Mouse (Mus musculus) adrenal gland, postnatal 14 days (tissue): ENCODE results near the gene Gm28041. TPM values are rescaled to one million over a fixed set of nuclear protein-coding genes. Genes with fewer than 3 reads are reported as not detected.
A peak's percentile ranks its signal among the peaks of the same experiment; 100 is the strongest.
"Not testable (repeated sequence)": the region's sequence is repeated elsewhere in the genome, so short reads cannot be mapped to it uniquely, and the experiment has no call there.

ENCODE experiments used
- DNase-seq: peaks from one replicate; pipeline ENCODE4 v3.0.0; 2021; ENCODE audit warnings: mixed read lengths
- long read RNA-seq, 2 experiments: library from polyadenylated mRNA; stranded (forward); transcript quantifications; one replicate each; pipeline ENCODE4 v2.0.0; 2021
- total RNA-seq: library from RNA; stranded (reverse); gene quantifications from 2 replicates; pipeline ENCODE4 v1.2.3, GENCODE M21; 2021

The Gm28041 gene
- 1.2 TPM in 1 of 2 replicates, not detected in the other for total RNA-seq
- long read RNA-seq, experiment 1 = 0 reads
- long read RNA-seq, experiment 2 = 0 reads

GRCm38 (mm10) chr13:67375050-67375911 lies at the start of gene Gm28041, which contains the start of gene Zfp456:
Gene Gm28041 (minus strand): TSS chr13:67375733.
Gene Zfp456 (minus strand): TSS chr13:67375810.
- DNase-seq = peak; percentile 72

- not testable (repeated sequence) for DNase-seq
Measured at GRCm38 (mm10) chr13:67422532-67422931, 47.0 kb upstream of the Gm28041 start.

- peak; percentile 29 for DNase-seq
Measured at GRCm38 (mm10) chr13:67421207-67421857, 45.8 kb upstream of the Gm28041 start, which contains the start of gene Zfp459. Gene Zfp459 (minus strand): TSS chr13:67421418.

DNA sequence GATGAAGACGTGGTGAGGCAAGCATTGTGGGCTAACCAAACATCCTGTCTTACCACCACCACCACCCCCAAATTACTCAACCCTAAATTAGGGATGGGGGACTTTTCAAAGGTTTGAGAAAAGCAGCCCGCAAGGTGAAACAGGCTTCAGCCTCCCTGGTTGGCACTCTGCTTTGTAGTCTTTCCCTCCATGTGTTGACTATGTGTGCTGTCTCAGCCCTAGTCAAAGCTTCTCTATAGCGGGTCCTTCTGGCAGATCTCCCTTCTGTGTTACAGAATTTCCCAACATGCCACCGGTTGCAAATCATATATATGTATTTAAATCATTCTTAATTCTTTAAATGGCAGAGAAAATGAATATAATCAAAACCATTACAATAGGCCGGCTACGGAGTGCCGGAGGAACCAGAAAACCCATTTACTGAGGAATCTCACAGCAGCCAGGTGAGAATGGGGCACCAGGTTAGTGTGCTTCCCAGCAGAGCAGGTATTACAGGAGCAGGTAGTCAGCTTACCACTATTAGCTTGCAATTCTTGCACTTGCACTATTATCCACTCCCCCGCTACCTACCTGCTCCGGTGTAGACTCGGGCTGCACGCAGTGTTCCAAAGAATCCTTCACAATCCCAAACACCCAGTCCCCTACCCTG lies 45.1 kb upstream of the Gm28041 start:
- no peak for DNase-seq

- DNase-seq = no peak
Measured at GRCm38 (mm10) chr13:67416811-67417210, 41.3 kb upstream of the Gm28041 start.

- DNase-seq = no peak
Measured at GRCm38 (mm10) chr13:67415759-67416158, 40.2 kb upstream of the Gm28041 start.

GRCm38 (mm10) chr13:67413634-67414033 lies 38.1 kb upstream of the Gm28041 start:
- not testable (repeated sequence) for DNase-seq

DNA sequence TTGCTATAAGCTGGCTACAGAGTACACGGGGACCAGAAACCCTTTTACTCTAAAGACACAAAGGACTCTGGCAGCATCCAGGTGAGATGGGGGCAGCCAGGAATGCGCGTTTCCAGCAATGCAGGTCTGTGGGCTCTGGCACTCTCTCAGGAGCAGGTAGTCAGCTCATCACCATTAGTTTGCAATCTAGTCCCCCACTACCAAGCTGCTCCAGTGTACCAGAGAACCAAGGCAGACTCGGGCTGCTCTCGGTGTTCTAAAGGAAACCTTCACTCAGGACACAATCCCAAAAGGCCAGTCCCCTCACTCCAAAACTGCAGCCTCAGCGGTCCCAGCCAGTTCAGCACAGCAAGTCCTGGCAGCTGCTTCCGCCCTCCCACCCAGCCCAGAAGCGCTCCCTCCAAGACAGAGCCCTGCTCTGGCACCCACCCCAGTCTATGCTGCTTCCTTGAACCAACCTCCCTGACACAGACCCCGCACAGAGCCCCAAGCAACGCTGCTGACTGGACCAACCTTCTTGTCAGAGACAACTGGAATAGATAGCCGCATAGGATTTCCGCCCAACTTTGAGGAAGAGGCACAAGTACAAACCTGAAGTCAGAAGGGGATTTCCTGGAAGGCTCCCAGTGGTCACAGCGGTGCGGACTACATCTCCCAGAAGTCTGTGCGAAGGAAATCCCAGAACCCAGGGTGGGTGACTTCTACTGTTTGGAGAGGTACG lies 23.8 kb upstream of the Gm28041 start, which contains the start of gene Zfp429:
Zfp429 (minus strand) TSS at position 637 of the 721 bp plus-strand sequence.
- DNase-seq = peak; percentile 75

DNA sequence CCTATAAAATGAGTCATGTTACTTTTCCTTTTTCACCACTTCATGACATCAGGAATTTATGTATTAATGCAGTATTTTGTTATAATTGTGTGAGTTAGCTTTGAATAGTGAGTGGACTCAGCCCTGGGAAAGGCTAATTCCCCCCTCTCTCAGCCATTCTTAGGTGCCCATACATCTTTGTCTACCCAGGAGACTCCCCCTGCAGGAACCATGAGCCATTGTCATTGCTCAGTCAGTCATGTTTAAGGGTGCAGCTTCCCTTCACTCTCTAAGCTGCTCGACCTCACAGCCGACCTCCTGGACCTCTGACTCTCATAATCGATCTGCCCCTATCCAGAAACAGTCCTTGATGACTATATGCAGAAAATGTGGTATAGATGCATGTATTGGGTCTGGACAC lies 722 bp upstream of the Gm28041 start:
- not testable (repeated sequence) for DNase-seq

DNA sequence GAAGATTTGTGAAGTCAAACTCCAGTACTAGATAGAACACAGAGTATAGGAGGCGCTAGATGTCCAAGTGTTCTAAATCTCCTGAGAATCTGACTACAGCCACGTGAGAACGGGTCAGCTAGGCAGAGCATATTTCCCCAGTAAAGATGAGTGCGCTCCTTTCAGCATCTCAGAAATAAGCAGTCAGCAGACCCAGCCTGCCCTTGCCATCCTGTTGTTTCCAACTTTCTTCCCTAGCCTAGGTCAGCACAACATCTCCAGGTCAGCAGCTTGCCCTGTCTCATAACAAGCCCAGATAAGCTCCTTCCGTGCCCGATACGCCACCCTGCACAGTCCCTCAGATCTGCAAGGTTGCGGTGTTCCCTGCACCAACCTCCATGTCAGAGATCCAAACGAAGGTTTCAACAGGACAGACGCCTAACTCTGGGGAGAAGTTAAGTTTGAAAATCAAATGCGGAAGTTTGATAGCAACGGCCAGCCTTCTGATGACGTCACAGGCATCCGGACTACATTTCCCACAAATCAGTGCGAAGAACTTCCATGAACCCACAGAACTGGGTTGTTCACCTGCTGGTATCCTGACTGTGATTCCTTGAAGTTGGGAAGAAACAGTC lies 15.3 kb downstream of the Gm28041 start, which contains the start of the genes Gm28044 and Zfp953:
Gm28044 (minus strand) TSS at position 406 of the 614 bp plus-strand sequence.
Zfp953 (minus strand) TSS at position 475 of the 614 bp plus-strand sequence.
- DNase-seq = peak; percentile 91

DNA sequence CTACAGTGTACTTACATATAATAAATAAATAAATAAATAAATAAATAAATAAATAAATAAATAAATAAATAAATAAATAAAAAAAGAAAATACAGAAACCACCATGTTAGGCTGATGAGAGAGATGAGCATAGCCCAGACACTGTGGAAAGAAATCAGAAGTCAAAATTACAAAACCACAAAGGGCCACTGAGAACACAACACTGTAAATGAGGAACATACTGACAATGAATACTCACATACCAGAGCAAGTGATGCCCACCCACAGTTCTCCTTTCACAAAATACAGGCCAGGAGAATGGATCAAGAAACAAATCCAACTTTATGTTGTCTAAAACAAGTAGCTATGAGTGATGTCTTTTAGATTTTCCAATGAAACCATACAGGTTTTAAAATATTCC lies 23.7 kb downstream of the Gm28041 start:
- no peak for DNase-seq

DNA sequence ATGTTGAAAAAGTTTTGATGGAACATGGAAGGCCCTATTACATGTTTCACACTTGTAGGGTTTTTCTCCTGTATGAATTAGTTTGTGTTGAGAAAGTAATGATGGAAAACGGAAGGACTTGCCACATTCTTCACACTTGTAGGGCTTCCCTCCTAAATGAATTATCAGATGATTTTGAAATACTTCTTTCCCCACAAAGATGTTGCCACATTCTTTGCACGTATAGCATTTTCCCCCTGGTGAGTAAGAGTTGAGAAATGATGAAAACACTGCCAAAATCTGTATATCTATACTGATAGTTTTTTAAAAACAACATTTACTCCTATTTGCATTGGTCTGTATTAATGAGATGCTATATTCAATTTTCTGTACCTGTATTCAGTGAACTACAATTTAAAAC lies 32.1 kb downstream of the Gm28041 start:
- DNase-seq = no peak

GRCm38 (mm10) chr13:67332877-67333276 lies 42.7 kb downstream of the Gm28041 start:
- DNase-seq = no peak

GRCm38 (mm10) chr13:67332019-67332724 lies 43.4 kb downstream of the Gm28041 start, which contains the start of gene Zfp595:
Gene Zfp595 (minus strand): TSS chr13:67332570.
- DNase-seq = peak; percentile 87

GRCm38 (mm10) chr13:67306718-67307117 lies 68.8 kb downstream of the Gm28041 start:
- DNase-seq = no peak

- peak; percentile 89 for DNase-seq
Measured at GRCm38 (mm10) chr13:67305822-67306672, 69.5 kb downstream of the Gm28041 start, which contains the start of gene Zfp457. Gene Zfp457 (minus strand): TSS chr13:67306485.
